Mouse (Mus musculus) frontal cortex, postnatal 25 days (tissue): ENCODE results near the gene Cit.

Experiments
- DNase-seq, 2 experiments: peaks; one replicate each; pipeline ENCODE4 v3.0.0; 2022; ENCODE audit warnings: low spot score in 2 of 2

Cit gene

DNA sequence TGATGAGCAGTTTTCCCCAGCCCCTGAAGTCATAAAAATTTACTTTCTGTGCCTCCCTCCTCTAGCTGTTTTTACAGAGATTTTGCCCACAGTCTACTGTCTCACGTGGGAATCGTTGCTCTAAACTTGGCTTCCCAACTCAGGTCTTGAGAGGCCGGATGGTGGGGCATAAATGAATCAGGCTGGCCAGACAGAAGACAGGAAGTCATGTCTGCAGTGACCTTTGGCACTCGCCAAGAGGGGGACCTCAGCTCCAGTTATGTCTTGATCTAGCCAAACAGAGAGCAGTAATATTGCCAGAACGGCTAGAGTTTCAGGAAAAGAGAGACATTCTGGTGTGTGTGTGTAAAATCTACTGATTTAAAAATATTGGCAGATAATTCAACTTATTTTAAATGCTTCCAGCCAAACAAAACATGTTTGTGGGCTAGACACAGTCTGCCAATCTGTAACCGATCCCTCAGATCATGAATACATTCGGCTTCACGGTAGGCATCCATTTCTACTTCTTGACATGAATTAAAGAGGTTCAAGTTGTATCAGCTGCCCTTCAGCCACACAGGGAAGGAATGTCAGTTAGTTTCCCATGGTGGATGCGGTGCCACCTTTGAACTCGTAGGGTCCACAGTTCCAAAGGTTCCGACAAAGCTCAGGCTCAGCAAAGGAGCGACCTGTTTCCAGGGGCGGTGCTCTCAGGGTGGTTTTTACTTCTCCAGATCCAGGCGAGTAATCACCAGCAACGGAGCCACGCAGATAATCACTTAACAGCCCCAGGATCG lies 5.4 kb downstream of the Cit start:
- DNase-seq: no peak

DNA sequence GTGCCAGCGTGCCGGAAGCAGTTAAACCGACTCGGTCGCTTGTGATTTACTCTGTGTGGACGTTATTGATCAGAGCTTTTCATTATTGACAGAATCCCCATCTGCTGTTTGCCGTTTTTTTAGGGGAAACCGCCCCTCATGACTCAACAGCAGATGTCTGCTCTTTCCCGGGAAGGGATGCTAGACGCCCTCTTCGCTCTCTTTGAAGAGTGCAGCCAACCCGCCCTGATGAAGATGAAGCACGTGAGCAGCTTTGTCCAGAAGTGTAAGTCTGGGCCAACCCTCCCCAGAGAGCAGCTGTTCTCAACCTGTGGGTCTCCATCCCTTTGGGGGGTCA lies 5.9 kb downstream of the Cit start:
- no peak for DNase-seq

DNA sequence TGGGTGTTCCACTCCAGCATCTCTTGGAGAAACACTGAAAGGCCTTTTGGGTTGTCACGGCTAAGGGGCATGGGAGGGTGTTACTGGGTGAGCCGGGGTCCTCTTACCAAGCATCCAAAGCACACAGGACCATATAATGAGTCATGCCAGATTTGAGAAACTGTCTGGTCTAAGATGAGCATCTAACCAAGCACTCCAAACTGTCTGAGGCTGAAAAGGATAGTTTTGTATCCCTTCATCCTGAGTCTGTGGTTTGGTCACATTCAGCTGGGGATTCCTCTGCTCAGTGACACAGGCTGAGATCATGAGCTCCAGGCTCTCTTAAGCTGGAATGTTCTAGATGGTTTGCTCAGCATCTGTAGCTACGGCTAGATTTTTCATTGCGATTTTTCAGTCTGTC lies 7.4 kb downstream of the Cit start:
- no peak for DNase-seq

DNA sequence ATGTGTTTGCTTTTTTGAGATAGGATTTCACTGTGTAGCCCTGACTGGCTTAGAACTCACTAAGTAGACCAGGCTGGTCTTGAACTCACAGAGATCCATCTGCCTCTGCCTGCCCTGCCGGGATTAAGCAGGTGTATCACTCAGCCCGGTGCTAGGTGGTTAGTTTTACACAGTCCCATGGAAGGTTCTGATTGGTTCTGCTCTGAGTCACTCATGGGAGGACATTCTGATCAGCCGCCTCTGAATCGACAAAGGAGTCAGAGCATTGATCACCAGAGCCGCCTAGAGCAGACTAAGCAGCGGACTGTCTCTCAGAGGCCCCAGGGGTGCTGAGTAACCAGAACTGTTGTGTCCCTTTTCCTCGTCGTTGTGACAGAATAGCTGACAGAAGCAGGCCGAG lies 8.6 kb downstream of the Cit start:
- DNase-seq: no peak

DNA sequence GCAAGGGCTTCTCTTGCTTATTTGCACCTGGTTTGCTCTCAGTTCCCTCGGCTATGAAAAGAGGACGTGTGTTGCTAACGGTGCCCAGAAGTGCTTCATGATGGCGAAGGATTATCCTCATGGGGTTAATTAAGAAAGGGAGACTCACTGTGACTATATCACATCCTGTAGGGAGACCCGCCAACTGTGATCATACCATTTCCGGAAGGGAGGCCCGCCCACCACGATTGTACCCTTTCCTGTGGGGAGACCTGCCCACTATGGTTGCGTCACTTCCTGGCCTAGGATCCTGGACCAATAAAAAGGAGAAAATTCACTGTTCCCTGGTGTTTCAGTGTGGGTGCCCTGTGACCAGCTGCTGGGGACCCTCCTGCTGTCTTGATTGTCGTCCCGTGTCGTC lies 9.3 kb downstream of the Cit start:
- DNase-seq: no peak

DNA sequence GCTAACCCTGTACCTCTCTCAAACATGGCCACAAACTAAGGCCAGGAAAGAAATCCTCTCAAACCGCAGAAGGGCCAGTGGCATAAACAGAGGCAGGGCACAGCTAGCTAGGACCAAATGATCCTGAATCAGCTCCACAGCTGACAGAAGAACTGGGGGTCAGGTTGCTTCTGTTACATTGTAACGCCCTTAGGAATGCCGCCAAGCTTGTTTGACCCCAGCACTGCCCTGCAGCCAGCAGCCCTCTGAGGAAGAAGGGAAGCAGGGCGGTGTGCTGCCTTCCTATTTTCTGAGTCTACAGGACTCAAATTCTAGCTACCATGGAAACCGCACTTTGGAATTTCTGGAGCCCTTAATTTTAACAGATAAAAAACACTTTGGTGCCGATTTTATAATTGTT lies 13.6 kb downstream of the Cit start:
- no peak for DNase-seq

DNA sequence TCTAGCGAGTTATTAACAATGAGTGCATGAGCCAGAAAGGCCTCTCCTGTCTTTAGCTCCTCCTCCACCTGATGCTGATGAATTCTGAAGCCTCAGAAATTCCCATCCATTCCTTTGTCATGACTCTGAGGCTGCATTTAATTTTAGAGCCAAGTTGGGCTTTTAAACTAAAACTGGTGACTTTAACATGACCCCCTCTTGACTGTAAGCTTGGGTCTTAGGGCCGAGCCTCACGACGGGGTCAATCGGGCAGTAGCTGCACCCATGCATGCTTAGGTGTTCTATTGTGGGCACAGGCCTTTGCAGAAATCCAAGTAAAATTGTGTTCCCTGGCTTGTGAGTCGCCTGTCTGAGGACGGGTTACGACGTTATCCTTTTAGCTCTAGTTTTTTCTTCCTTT lies 14.4 kb downstream of the Cit start:
- no peak for DNase-seq

DNA sequence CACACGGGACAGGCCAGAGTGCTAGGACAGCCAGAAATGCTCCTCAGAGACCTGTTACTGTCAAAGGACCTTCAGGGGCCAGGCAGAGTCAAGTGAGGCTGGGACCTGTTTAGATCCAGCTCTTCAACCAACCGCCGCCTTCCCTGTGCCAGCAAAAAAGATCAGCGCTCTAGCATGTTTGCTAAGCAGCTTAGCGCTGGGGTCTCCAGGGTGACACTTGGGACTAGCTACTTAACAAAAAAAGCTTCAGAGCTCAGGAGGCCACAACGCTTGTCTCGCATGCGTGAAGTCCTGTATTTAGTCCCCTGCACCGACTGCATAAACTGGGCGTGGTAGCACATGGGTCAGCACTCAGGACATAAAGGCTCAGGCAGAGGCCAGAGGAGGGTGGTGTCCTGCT lies 16.9 kb downstream of the Cit start:
- no peak for DNase-seq

DNA sequence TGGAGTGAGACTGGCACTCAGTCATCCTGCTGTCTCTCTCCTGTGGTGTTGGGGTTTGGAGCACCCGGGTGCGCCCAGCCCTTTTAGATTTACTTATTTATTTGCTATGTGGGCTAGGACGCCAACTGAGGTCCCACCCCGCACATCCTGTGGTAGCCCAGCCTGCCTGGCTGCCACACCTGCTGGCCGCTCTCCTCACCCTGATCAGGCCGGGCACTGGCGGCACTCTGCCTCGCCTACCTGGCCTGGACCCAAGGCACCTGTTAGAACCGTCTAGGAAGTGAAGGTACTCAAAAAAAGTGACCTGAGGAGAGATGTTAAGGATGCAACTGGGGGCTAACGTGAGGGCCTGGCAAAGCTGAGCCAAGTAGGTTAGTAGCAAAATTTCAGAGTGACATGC lies 17.4 kb downstream of the Cit start:
- no peak for DNase-seq

DNA sequence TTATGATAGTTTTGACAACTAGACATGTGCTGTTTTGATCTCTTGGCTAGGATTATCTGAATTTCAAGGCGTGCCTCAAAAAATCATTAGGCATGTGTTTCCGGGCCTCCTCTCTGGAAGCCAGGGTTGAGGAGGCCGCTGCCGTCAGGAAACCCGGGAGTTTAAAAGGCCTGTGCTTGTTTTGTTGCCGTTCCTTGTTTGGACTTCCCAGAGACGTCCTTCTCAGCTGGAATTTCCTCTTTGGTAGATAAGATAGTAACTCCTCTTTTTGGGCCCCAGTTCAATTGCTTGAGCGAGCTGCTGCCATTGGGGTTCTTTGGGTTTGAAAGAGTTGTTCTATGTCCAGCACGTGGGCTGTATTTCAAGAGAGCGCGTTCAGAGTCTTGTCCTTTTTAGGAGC lies 21.2 kb downstream of the Cit start:
- no peak for DNase-seq

DNA sequence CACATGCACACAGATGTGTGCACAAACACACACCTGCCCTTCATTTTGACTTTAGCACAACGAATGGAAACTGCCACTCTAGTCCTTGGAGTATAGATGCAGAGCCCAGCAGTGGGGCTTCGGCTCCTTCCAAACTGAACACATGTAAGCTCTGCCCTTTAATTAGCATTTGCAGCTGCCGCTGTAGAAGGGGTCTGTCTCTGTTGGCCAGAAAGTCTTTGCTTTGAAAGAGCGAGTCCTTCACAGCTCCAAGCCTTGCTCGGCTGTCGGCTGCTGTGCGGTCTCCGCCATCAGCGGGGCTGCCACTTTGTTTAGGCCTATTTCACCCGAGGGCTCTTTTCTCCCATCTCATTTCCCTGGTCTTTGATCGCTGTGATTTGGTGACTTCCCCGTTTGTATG lies 23.5 kb downstream of the Cit start:
- DNase-seq: no peak

DNA sequence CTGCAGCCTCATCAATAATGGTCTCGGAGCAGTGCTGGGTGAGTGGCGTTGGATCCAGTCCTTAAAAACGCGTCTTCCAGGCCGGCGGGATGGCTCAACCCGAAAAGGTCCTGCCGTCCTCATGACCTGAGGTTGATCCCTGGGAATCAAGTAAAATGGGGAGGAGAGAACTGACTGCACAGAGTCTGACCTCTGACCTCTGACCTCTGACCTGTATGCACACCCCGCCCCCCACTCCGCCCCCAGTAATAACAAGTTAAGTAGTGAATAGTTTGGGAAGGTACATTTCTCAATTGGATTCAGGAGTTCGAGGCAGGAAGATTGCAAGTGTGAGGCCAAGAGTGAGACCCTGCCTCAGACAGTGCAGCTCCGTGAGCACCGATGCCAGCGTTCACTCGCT lies 24.1 kb downstream of the Cit start:
- DNase-seq: no peak

DNA sequence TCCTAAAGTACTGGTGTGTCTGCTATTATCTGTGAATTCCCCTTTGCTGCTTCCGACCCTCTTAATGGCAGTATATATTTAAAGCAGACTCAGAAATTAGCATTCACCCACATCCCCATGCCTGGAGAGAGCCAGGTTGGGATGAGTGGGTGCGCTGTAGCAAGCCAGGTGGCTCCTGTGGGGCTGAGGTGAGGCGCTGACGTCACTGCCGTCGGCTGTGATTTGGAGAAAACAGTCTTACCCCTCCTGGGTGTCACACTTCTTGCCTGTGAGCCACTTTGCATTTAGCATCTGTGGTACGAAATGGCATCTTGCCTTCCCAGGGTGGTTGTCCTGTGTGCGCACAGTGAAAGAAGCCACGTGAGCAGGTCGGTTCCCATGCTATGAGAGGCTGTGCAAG lies 26.1 kb downstream of the Cit start:
- DNase-seq: no peak

DNA sequence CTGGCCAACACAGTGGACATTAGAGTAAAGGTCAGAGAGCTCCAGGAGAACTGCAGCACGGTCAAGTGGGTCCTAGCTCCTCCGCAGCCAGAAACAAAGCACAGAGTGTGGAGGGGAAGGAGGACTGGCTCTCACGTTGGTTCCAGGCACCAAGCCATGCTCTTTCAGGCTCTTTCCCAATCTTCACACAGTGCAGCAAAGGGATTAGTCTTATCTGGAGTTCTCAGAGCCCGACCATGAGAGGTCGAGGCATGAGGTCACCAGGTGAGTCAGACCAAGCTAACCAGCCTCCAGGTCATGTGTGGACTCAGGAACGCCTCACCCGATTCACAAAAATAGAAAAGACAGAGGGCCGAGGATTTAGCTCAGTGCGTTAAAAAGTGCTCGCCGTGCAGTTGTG lies 27.0 kb downstream of the Cit start:
- DNase-seq: no peak

DNA sequence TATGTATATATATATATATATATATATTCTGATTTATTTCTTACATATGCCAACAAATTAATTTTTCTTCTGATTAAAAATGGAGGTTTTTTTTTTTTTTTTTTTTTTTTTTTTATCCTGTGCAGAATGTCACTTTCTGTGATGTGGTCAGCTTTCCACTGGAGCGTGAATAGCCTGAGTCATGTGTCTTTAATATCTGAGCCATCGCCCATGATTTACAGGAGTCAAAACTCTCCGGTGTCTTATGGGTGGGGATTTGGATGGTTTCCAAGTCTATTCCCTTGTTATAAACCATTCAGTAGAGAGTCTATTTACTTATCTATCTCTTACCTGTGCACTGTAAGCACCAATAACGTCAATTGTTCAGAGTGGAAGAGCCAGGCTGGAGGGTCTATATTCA lies 27.9 kb downstream of the Cit start:
- no peak for DNase-seq

DNA sequence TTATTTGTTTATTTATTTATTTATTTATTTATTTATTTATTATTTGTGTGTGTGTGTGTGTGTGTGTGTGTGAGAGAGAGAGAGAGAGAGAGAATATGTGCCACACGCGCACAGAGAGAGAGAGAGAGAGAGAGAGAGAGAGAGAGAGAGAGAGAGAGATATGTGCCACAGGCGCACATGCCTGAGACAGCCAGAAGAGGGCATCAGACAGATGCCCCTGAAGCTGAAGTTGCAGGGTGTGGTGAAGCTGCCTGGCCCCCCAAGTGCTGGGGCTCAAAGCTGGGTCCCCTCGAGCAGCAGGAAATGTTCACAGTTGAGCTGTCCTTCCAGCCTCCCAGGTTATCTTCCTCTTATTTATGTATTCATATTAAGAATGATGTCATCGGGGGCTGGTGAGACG lies 32.3 kb downstream of the Cit start:
- DNase-seq: no peak

DNA sequence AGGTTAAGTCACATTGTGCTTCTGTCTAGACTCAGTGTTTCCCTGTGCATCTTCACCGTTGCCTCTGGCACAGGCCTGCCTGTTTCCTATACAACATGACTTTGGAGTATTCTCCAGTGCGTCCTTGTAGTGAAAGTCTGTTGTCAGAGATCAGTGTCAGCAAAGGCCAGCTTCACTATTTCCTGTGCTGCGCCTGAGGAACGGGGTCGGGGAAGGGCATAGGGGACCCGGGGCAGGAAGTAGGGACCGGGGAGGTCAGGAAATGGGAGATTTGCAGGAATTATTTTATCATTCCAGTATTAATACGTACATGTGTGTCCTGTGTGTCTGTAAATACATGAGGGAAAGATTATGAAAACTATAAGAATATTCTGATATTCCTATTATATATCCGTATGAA lies 37.1 kb downstream of the Cit start:
- DNase-seq: no peak

DNA sequence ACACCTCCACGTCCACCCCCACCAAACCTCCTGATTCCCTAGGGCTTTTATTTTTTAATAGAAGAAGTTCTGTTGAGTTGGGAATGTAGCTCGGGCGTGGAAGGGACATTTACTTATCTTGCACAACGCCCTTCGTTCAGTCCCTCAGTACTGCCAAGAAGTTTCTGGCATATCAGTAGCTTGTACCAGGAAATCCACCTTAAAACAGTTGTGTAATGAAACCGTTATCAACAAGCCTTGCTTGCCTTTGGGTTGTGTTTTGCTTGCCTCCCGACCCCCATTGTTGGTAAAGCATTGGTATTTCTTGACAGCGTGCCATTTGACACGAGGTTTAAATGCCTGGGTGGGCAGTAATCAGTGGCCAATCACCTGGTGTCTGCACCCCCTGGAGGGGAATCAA lies 39.4 kb downstream of the Cit start:
- DNase-seq: no peak

DNA sequence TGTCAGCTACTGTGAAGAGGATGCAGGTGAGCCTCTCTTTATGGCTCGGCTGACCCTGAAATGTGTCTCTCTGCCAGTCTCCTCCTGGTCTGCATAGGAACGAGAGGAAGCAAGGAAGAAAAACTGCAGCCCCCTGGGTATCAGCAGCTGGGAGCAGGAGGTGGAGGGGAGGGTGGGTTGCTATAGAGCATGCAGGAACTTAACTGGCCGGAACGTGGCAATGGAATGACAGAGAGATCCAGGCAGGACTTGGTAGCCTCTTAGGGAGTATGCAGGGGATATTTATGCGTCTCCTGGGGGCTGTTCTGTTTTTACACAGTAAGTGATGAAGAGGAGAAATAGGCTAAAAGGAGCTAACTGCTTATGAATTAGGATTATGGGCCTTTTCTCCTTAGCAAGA lies 48.7 kb downstream of the Cit start:
- no peak for DNase-seq

DNA sequence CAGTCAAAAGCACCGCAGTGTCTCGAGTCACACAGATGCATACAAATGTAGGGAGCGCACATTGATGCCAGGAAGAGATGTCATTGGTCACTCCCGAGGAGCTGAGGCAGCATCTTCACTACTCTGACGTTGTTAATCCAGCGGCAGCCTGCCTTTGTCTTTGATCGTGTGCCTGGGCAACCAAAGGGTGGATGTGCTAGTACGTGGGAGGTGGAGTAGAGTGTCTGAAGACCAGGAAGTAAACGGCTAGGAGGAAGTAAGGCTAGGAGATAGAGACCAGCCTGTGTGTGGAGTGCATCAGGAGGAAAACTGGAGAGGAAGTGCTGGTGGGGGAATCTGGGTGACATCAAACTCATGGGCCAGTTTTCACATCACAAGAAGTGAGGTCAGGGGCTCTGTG lies 52.0 kb downstream of the Cit start:
- DNase-seq: no peak

DNA sequence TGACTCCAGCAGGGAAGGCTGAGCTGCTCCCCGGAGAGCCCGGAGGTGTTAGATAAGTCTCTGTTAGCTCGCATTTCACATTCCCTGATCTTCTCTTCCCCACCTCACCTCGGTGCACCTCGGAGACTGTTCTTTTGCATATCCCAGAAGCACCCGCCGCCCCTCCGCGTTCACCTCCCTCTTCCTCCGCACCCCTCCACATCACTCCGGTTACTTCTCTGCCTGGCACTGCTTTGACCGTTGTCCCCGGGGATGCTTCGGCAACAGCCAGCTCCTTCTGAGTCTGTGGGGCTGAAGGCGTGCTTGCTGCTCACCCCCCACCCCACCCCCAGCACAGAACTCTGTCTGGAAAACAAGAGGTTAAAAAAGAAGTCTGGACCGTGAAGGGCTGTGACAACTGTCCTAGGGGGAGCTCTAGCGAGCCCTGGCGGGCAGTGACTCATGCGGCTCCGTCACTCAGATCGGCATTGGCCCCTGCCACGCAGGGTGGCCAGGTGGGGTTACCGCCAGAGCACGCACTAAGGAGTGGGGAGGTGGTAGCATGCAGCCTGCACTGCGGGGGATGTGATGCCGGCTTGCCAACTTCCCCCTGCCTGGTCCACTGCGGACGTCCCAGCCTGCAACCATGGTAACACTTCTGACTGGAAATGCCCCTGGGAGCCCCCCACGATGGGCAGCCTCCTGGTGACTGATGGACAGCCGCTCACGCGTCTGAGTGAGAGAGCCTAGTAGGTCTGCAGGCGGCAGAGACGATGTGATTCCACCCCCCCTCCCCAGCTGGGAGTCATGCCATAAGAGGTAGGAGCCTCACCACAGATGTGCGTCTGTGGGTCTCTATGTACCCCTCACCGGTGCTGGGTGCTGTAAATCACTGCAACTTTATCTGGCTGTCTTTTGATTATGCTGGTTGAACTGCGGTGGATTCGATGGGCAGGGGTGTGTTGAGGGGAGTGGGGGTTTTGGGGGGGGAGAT lies 62.2 kb downstream of the Cit start:
- peak; percentile 41 to 55 for DNase-seq

DNA sequence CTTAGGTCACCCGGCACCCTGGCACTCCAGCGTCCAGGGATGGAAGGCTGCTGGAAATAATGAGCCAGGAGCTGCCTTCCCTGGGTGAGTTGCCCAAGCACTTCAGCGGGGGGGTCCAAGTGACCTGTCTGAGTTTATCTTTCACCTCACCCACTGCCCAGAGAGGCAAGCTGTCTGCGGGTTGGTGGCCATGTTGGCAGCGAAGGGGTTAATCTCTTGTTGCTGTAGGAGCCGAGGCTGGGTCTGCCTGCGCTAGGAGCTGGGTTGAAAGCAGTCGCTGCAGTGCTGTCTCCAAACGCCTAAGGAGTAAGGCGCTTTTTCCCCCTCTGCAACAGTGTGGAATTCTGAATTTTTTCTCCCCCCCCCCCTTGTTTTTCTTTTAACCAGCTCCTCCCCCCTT lies 63.2 kb downstream of the Cit start:
- DNase-seq: peak; percentile 43 to 48

DNA sequence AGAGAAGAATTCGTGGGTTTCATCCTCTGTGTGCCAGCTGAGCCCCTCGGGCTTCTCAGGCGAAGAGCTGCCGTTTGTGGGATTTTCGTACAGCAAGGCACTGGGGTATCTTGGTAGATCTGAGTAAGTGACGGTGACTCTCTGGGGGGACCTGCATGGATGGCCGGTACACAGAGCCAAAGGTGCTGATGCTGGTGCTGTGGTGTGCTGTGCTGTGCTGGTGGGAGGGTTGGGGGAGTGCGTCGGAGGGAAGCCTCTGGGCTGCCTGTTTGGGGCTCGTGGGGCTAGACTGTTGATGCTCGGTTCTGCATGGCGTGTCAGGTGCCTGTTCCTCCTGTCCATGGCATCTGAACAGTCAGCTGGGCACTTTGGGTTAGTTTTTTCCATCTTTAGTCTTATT lies 63.6 kb downstream of the Cit start:
- no peak for DNase-seq
